Mouse (Mus musculus): ENCODE measurements around the gene Rpusd3.

DNA sequence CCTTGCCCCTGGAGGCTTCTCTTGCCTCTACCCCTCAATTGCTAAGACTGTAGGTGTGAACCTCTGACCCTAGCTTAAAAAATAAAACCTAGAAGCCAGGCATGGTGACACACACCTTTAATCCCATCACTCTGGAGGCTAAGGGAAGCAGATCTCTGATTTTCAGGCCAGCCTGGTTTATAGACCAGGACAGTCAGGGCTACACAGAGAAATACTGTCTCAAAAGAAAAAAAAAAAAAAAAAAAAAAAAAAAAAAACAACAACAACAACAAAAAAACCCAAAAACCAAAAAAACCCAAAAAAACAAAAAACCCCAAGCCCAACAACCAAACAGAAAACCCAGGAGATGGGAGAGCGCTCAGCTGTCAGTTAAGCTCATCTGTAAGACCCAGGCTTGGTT lies 51.6 kb downstream of the Rpusd3 start:
- TF ChIP-seq POLR2A (IDR thresholded peaks at IDR 0.05; ENCODE audit: borderline replicate concordance, extremely low read depth, low read depth, low read length): no peak
- TF ChIP-seq CTCF (IDR thresholded peaks at IDR 0.05; ENCODE audit: insufficient read depth, low read length): no peak
